Mouse (Mus musculus) naive thymus-derived CD4-positive, alpha-beta T cell, adult 5 months (primary cell): Measurements from ENCODE around the gene Hcrt. TPM values are rescaled to one million over a fixed set of nuclear protein-coding genes. Genes with fewer than 3 reads are reported as not detected.

Source experiments
- polyA plus RNA-seq: library from polyadenylated mRNA; unstranded; fragments of 100-300 nt; shearing (Covaris generic); gene quantifications from one replicate; pipeline ENCODE4 v1.2.1, GENCODE M21; 2017

The Hcrt gene
- polyA plus RNA-seq, result not detected

DNA sequence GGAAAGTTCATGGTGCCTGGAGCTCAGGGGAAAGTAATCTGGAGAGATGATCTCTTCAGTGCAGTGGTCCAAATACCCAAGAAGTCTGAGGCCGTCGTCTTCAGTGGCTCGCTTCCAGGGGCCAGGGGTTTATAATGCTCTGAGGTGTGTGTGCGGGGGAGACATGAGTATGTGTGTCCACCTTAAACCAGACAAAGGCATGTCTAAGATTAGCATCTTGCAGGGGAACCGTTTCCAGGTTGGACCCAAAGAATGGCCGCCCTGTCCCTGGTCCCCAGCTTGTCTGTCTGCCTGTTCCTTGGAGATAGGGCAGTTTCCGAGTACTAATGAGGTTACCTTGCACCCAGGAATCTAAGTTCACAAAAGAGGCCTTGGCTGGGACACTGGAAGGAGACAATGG, at the start of gene Hcrt:
Hcrt (minus strand) TSS at position 101 of the 400 bp plus-strand sequence.

DNA sequence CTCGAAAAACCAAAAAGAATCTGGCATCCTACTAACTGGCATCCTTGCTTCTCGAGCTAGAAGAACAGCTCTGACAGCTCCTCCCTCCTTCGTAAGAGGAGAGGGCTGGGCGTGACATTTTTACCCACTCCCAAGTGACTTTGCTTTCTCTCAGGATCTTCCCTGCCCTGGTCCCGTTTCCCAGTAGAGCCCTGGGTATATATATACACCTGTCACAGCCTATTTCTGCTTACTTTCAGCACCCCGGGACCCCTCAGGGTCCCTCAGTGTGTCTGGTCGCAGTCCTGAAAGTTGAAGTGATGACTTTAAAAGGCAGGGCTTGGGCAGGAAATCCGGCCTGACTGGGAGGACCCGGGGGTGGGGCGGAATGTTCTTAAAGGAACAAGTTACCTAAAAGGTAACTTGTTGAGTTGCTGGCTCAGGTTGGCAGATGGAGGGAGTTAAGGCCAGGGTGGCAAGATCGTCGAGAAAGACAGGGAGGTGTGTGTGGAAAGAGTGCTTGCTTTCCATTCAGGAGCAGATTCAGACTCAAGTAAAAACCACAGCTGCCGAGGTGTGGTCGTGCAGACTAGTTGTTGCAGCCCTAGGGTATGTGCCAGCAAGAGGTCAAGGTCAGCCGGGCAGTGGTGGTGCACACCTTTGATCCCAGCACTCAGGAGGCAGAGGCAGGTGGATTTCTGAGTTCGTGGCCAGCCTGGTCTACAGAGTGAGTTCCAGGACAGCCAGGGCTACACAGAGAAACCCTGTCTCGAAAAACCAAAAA, 8.1 kb upstream of the Hcrt start, which contains the start of gene Ghdc:
Ghdc (minus strand) TSS at position 312 of the 763 bp plus-strand sequence.

GRCm38 (mm10) chr11:100759611-100760233, 3.0 kb downstream of the Hcrt start, which contains the start of gene Kcnh4:
Gene Kcnh4, minus strand, starts transcription at chr11:100759942.

GRCm38 (mm10) chr11:100738066-100738604, 24.6 kb downstream of the Hcrt start, which contains the start of gene Rab5c:
Gene Rab5c, minus strand, starts transcription at chr11:100738215.

DNA sequence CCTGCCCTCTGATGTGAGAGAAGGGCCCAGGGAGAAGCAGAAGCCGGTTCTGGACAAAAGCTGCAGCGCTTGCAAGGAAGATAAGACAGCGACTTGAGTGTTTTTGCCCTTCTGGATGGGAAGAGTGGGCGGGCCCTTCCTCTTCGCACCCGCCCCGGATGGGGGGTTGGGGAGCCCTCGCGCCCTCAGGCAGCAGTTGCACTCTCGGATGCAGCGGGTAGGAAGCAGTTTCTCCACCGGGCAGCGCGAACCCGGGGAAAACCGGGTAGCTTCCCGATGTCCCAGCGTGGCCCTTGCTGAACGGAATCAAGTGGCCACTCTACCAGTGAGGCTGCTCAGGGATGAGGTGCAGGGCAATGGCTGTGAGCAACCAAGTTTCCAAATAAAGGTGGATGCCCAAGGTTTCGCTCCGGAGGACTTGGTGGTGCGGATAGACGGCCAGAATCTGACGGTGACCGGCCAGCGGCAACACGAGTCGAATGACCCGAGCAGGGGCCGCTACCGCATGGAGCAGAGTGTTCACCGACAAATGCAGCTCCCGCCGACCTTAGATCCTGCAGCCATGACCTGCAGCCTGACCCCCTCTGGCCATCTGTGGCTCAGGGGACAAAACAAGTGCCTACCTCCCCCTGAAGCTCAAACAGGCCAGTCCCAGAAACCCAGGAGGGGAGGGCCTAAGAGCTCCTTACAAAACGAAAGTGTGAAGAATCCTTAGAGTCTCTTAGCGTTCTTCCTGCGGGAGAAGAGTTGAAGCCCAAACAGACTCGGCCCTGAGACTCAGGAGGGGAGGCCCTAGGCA, 48.8 kb downstream of the Hcrt start, which contains the start of gene Hspb9:
Hspb9 (plus strand) TSS at position 116 of the 799 bp plus-strand sequence.

GRCm38 (mm10) chr11:100711783-100712615, 50.7 kb downstream of the Hcrt start, which contains the start of gene Kat2a:
Gene Kat2a, minus strand, starts transcription at chr11:100712465.

Other genes with a start within 250 kb of the Hcrt start
- gene Acly, start 234.9 kb downstream of the Hcrt start, polyA plus RNA-seq, result 165 TPM
- gene Ttc25, start 217.3 kb downstream of the Hcrt start, polyA plus RNA-seq, result 0.16 TPM
- gene Cnp, start 188.0 kb downstream of the Hcrt start, polyA plus RNA-seq, result 156 TPM
- 12.4 TPM for gene Nkiras2, start 143.7 kb downstream of the Hcrt start, polyA plus RNA-seq
- 631 TPM for gene Dnajc7, start 142.8 kb downstream of the Hcrt start, polyA plus RNA-seq
- not detected for gene Zfp385c, start 70.5 kb downstream of the Hcrt start, polyA plus RNA-seq
- 11.2 TPM for gene Dhx58, start 58.7 kb downstream of the Hcrt start, polyA plus RNA-seq
- 55.9 TPM for gene Kat2a, start 50.5 kb downstream of the Hcrt start, polyA plus RNA-seq
- not detected for gene Hspb9, start 49.1 kb downstream of the Hcrt start, polyA plus RNA-seq
- gene Rab5c, start 24.7 kb downstream of the Hcrt start, polyA plus RNA-seq, result 28.8 TPM
- gene Kcnh4, start 3.0 kb downstream of the Hcrt start, polyA plus RNA-seq, result 0.24 TPM
- gene Ghdc, start 8.0 kb upstream of the Hcrt start, polyA plus RNA-seq, result 3.2 TPM
- gene Stat5b, start 87.8 kb upstream of the Hcrt start, polyA plus RNA-seq, result 312 TPM
- 201 TPM for gene Stat5a, start 96.4 kb upstream of the Hcrt start, polyA plus RNA-seq
- gene Stat3, start 176.6 kb upstream of the Hcrt start, polyA plus RNA-seq, result 361 TPM
- not detected for gene Cavin1, start 208.0 kb upstream of the Hcrt start, polyA plus RNA-seq
- 0.91 TPM for gene Atp6v0a1, start 246.5 kb upstream of the Hcrt start, polyA plus RNA-seq